Mouse (Mus musculus) neural tube, embryonic 10.5 days (tissue): ENCODE measurements around the gene Mlycd.
A peak's percentile ranks its signal among the peaks of the same experiment; 100 is the strongest.

Source experiments
- DNase-seq: peaks from one replicate; pipeline ENCODE4 v3.0.0-alpha.2; 2017; ENCODE audit warnings: low spot score; ENCODE audit errors: extremely low spot score

Gene Mlycd

GRCm38 (mm10) chr8:119459724-119460123 lies 65.0 kb downstream of the Mlycd start:
- peak; percentile 35 for DNase-seq
